Mouse (Mus musculus) cerebellum, adult (tissue): ENCODE measurements at regions not wholly inside any gene's neighbourhood (a gene's known extent, or its start where the extent isn't known, plus 50 kb on each side); places are given as distances from the start of the nearest gene placed in this dataset.

Experiments
- ATAC-seq: cut with Nextera tagmentation; 2 replicates; pipeline ENCODE4 v1.9.2; 2017; ENCODE audit warnings: mild to moderate bottlenecking, moderate library complexity, mixed read lengths; ENCODE audit not compliant: insufficient number of reproducible peaks, low FRiP score, low TSS enrichment

GRCm38 (mm10) chr2:166412031-166412858, 256.8 kb upstream of the Sulf2 start:
- ATAC-seq = no peak

GRCm38 (mm10) chr2:166409391-166409790, 253.9 kb upstream of the Sulf2 start:
- no peak for ATAC-seq

- no peak for ATAC-seq
These were observed 253.3 kb upstream of the Sulf2 start for GRCm38 (mm10) chr2:166408806-166409205.

- no peak for ATAC-seq
These were observed 252.5 kb upstream of the Sulf2 start for GRCm38 (mm10) chr2:166408009-166408408.

GRCm38 (mm10) chr2:166406826-166407225, 251.4 kb upstream of the Sulf2 start:
- ATAC-seq = no peak

GRCm38 (mm10) chr2:166403319-166403718, 247.9 kb upstream of the Sulf2 start:
- ATAC-seq = no peak

- no peak for ATAC-seq
These were observed 246.4 kb upstream of the Sulf2 start for GRCm38 (mm10) chr2:166401860-166402259.

- ATAC-seq = no peak
These were observed 244.8 kb upstream of the Sulf2 start for GRCm38 (mm10) chr2:166400304-166400703.

GRCm38 (mm10) chr2:166399140-166399830, 243.8 kb upstream of the Sulf2 start:
- no peak for ATAC-seq

GRCm38 (mm10) chr2:166398774-166399139, 243.3 kb upstream of the Sulf2 start:
- ATAC-seq = no peak

GRCm38 (mm10) chr2:166398156-166398555, 242.7 kb upstream of the Sulf2 start:
- ATAC-seq = no peak

GRCm38 (mm10) chr2:166394666-166395065, 239.2 kb upstream of the Sulf2 start:
- ATAC-seq = no peak

GRCm38 (mm10) chr2:166391176-166391575, 235.7 kb upstream of the Sulf2 start:
- ATAC-seq = no peak

GRCm38 (mm10) chr2:166388050-166388449, 232.6 kb upstream of the Sulf2 start:
- no peak for ATAC-seq

- ATAC-seq = no peak
These were observed 231.4 kb upstream of the Sulf2 start for GRCm38 (mm10) chr2:166386817-166387216.

- ATAC-seq = no peak
These were observed 229.1 kb upstream of the Sulf2 start for GRCm38 (mm10) chr2:166384583-166384982.

GRCm38 (mm10) chr2:166383356-166383755, 227.9 kb upstream of the Sulf2 start:
- no peak for ATAC-seq

GRCm38 (mm10) chr2:166382180-166382579, 226.7 kb upstream of the Sulf2 start:
- ATAC-seq = no peak

GRCm38 (mm10) chr2:166380854-166381253, 225.4 kb upstream of the Sulf2 start:
- no peak for ATAC-seq

GRCm38 (mm10) chr2:166378325-166378724, 222.9 kb upstream of the Sulf2 start:
- no peak for ATAC-seq

GRCm38 (mm10) chr2:166377329-166377728, 221.9 kb upstream of the Sulf2 start:
- no peak for ATAC-seq

- no peak for ATAC-seq
These were observed 220.2 kb upstream of the Sulf2 start for GRCm38 (mm10) chr2:166375639-166376038.
